13 mouse cellular contexts compared by ENCODE assay signal in genomic region chr17:75870492-75870891, GRCm38 (mm10).
DNase-seq lines count a peak whose midpoint lies in the region; ATAC-seq lines count a peak whose summit lies in the region.
"Had no signal": no experiment of that assay in that cellular context is flagged by ENCODE, and none has a peak within 500 bp of the region (broad histone marks: within the 10 kb centered on the region; RNA-seq: fewer than 3 reads in every experiment).

No protein-coding gene starts in this region.

- WGBS in hindbrain, embryonic 14.5 days, result 37% methylated on average over 2 of the region's 2 CpGs
- WGBS in hindbrain, embryonic 12.5 days, result 57% methylated on average over 2 of the region's 2 CpGs
- WGBS in forebrain, embryonic 12.5 days, result 9% methylated on average over 2 of the region's 2 CpGs
- WGBS in midbrain, embryonic 15.5 days, result 12% methylated on average over 2 of the region's 2 CpGs

- DNase-seq in hindbrain, embryonic 14.5 days (ENCODE audit: low spot score), result peak; percentile 46
- peak; percentile 2 to 24 for DNase-seq in layer of hippocampus, adult 18-20 months (ENCODE audit: low spot score in 2 of 2)
- no peak for DNase-seq in T-cell, adult 2 months (ENCODE audit: low spot score)
- DNase-seq in adrenal gland, adult (ENCODE audit: inconsistent age in 2 of 2, low spot score in 1 of 2), result no peak
- DNase-seq: kidney, postnatal 25 days; lung, postnatal 10 days had no signal

- no peak overlapping the region for H3K27ac ChIP-seq in hindbrain, embryonic 14.5 days
- no peak overlapping the region for H3K27ac ChIP-seq in hindbrain, embryonic 12.5 days
- no peak overlapping the region for H3K27ac ChIP-seq in forebrain, embryonic 12.5 days
- 0 out of 2 replicates have a peak overlapping the region, but pooled peaks have one; percentile 31 for H3K27ac ChIP-seq in midbrain, embryonic 15.5 days
- H3K27ac ChIP-seq: embryonic facial prominence, embryonic 12.5 days; limb, embryonic 15.5 days had no signal

- no peaks in the 10 kb centered on the region for H3K4me1 ChIP-seq in hindbrain, embryonic 14.5 days (replicated peaks; ENCODE audit: control insufficient read depth, insufficient read depth, low read length)
- H3K4me1 ChIP-seq in hindbrain, embryonic 12.5 days, result no peaks in the 10 kb centered on the region
- no peaks in the 10 kb centered on the region for H3K4me1 ChIP-seq in forebrain, embryonic 12.5 days
- no peaks in the 10 kb centered on the region for H3K4me1 ChIP-seq in midbrain, embryonic 15.5 days
- H3K4me1 ChIP-seq: embryonic facial prominence, embryonic 12.5 days; heart, embryonic 12.5 days; limb, embryonic 15.5 days had no signal

- no peaks in the 10 kb centered on the region for H3K27me3 ChIP-seq in hindbrain, embryonic 14.5 days (ENCODE audit: control insufficient read depth, insufficient read depth, low read length)
- no peaks in the 10 kb centered on the region for H3K27me3 ChIP-seq in hindbrain, embryonic 12.5 days
- no peaks in the 10 kb centered on the region for H3K27me3 ChIP-seq in forebrain, embryonic 12.5 days
- H3K27me3 ChIP-seq in midbrain, embryonic 15.5 days (replicated peaks), result no peaks in the 10 kb centered on the region
- H3K27me3 ChIP-seq: embryonic facial prominence, embryonic 12.5 days; heart, embryonic 12.5 days; limb, embryonic 15.5 days had no signal

- no peak overlapping the region for H3K4me2 ChIP-seq in hindbrain, embryonic 14.5 days (replicated peaks)
- H3K4me2 ChIP-seq in hindbrain, embryonic 12.5 days (replicated peaks), result no peak overlapping the region
- no peak overlapping the region for H3K4me2 ChIP-seq in forebrain, embryonic 12.5 days
- H3K4me2 ChIP-seq in midbrain, embryonic 15.5 days, result no peak overlapping the region
- H3K4me2 ChIP-seq: embryonic facial prominence, embryonic 12.5 days; heart, embryonic 12.5 days; limb, embryonic 15.5 days had no signal

- no peak overlapping the region for H3K4me3 ChIP-seq in hindbrain, embryonic 14.5 days (replicated peaks; ENCODE audit: low read length)
- H3K4me3 ChIP-seq in hindbrain, embryonic 12.5 days, result no peak overlapping the region
- H3K4me3 ChIP-seq in forebrain, embryonic 12.5 days (replicated peaks), result no peak overlapping the region
- no peak overlapping the region for H3K4me3 ChIP-seq in midbrain, embryonic 15.5 days
- H3K4me3 ChIP-seq: embryonic facial prominence, embryonic 12.5 days; heart, embryonic 12.5 days; limb, embryonic 15.5 days; myocyte had no signal

- H3K9ac ChIP-seq in hindbrain, embryonic 14.5 days, result no peak overlapping the region
- H3K9ac ChIP-seq in hindbrain, embryonic 12.5 days, result no peak overlapping the region
- no peak overlapping the region for H3K9ac ChIP-seq in forebrain, embryonic 12.5 days
- H3K9ac ChIP-seq in midbrain, embryonic 15.5 days, result no peak overlapping the region
- H3K9ac ChIP-seq: embryonic facial prominence, embryonic 12.5 days; heart, embryonic 12.5 days; limb, embryonic 15.5 days had no signal

- no peaks in the 10 kb centered on the region for H3K9me3 ChIP-seq in hindbrain, embryonic 14.5 days (ENCODE audit: control insufficient read depth, low read length)
- no peaks in the 10 kb centered on the region for H3K9me3 ChIP-seq in hindbrain, embryonic 12.5 days (replicated peaks)
- no peaks in the 10 kb centered on the region for H3K9me3 ChIP-seq in forebrain, embryonic 12.5 days
- no peaks in the 10 kb centered on the region for H3K9me3 ChIP-seq in midbrain, embryonic 15.5 days
- H3K9me3 ChIP-seq: embryonic facial prominence, embryonic 12.5 days; heart, embryonic 12.5 days; limb, embryonic 15.5 days had no signal

- no peaks in the 10 kb centered on the region for H3K36me3 ChIP-seq in hindbrain, embryonic 14.5 days (replicated peaks; ENCODE audit: control insufficient read depth, insufficient read depth)
- no peaks in the 10 kb centered on the region for H3K36me3 ChIP-seq in hindbrain, embryonic 12.5 days
- no peaks in the 10 kb centered on the region for H3K36me3 ChIP-seq in forebrain, embryonic 12.5 days (replicated peaks)
- no peaks in the 10 kb centered on the region for H3K36me3 ChIP-seq in midbrain, embryonic 15.5 days (replicated peaks)
- H3K36me3 ChIP-seq: embryonic facial prominence, embryonic 12.5 days; heart, embryonic 12.5 days; limb, embryonic 15.5 days had no signal

- 0 out of 2 replicates have a peak, but pooled peaks have one; percentile 48 for ATAC-seq in hindbrain, embryonic 14.5 days (ENCODE audit: low FRiP score)
- ATAC-seq in hindbrain, embryonic 12.5 days (ENCODE audit: low FRiP score), result no peak
- peak; percentile 72; the same call in 1 of the 2 replicates for ATAC-seq in forebrain, embryonic 12.5 days (ENCODE audit: low FRiP score)
- ATAC-seq in midbrain, embryonic 15.5 days (replicated peaks), result peak; percentile 76

Comparison
In these comparisons a context has a peak if more than half of its experiments do, and no peak if none do; other contexts are left out.
1. DNase-seq: peak in hindbrain, embryonic 14.5 days (single experiment) and layer of hippocampus, adult 18-20 months (2 of 2); none in T-cell, adult 2 months (single experiment) and adrenal gland, adult (0 of 2).